Mouse (Mus musculus) cerebellum, adult 2 months (tissue): ENCODE data around the gene Amer1. TPM values are rescaled to one million over a fixed set of nuclear protein-coding genes. Genes with fewer than 3 reads are reported as not detected.

Source experiments
- DNase-seq, 2 experiments: peaks; one replicate each; pipeline ENCODE4 v3.0.0; 2021
- H3K27ac ChIP-seq: fragments of 200-500 bp; 2 replicates; pipeline ENCODE4 v1.5.1; 2012; ENCODE audit warnings: low read length, control low read depth, inconsistent platforms; ENCODE audit not compliant: insufficient read depth
- H3K27me3 ChIP-seq: fragments of 200-500 bp; 2 replicates; pipeline ENCODE4 v1.6.1; 2012; ENCODE audit warnings: inconsistent platforms, mild to moderate bottlenecking, low read length, moderate library complexity; ENCODE audit not compliant: control insufficient read depth, insufficient read depth
- H3K4me1 ChIP-seq: fragments of 200-500 bp; 2 replicates; pipeline ENCODE4 v1.6.1; 2011; ENCODE audit warnings: low read length; ENCODE audit not compliant: control insufficient read depth, insufficient read depth
- H3K4me3 ChIP-seq: fragments of 200-500 bp; replicated peaks from 2 replicates; pipeline ENCODE3; 2011; ENCODE audit warnings: mild to moderate bottlenecking, low read depth, low read length, control low read depth; ENCODE audit not compliant: insufficient read depth
- CTCF ChIP-seq: fragments of 200-500 bp; IDR thresholded peaks from 2 replicates; pipeline ENCODE4 v1.5.1; 2011; ENCODE audit warnings: low read depth, mild to moderate bottlenecking, control low read depth, low read length, moderate library complexity, borderline replicate concordance; ENCODE audit not compliant: insufficient read depth
- POLR2A ChIP-seq: fragments of 200-500 bp; IDR thresholded peaks from 2 replicates; pipeline ENCODE4 v1.6.1; 2011; ENCODE audit warnings: low read length, control low read depth, borderline replicate concordance; ENCODE audit not compliant: insufficient read depth
- WGBS: fragments of 180-500 bp; shearing (Covaris S2); methylation state at CpG from one replicate; pipeline ENCODE4 v1.1.7; 2018; 5-methylcytosine and 5-hydroxymethylcytosine counted together
- polyA plus RNA-seq: library from polyadenylated mRNA; depleted of rRNA; stranded (reverse); fragments of >200 nt; gene quantifications from 2 replicates; pipeline ENCODE4 v1.2.3, GENCODE M21; 2012; rRNA removed

The Amer1 gene
- polyA plus RNA-seq, 1 experiment, result 6.6 TPM

DNA sequence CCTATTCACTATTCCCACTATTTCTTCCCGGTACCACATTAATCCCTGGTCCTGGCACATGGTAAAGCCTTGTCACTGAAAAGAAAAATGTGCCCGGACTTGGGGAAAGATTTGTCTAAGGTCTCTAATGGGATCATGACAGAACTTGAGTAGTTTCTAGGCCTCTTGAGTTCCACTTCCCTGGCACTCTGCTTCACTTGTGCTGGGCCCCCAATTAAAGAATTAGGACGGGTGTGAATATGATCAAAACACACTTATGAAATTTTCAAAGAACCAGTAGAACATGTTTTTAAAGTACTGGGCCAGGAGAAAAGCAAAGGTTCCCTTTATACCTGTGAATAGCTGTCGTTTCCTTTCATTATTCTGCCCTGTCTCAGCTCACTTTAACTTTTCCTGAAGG is 6.2 kb downstream of the Amer1 start:
- 85% methylated on average over 4 of the region's 4 CpGs for WGBS
- DNase-seq, result no peak
- H3K4me1 ChIP-seq, result no peaks in the 10 kb centered on the region

DNA sequence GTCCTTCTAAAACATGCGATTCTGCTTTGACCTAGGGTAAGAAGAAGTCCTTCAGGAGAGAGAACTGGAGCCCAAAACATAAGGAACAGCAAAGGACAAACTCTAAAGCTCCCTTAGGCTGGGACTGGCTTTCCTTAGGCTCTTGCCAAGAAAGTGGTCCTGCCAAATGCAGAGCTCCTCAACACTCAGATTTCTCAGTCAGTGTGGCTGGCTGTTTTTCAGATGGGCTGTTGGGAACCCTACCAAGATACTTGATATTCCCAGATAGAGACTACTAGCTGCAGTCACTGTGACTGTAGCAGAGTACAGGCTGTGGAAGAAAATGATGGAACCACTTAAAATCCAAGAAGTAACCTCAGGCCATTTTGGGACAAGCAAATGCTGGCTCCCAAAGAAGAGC is 7.4 kb downstream of the Amer1 start:
- H3K4me3 ChIP-seq, result no peak overlapping the region
- H3K27ac ChIP-seq, result no peak overlapping the region
- no peaks in the 10 kb centered on the region for H3K27me3 ChIP-seq
- 92% methylated on average over 1 of the region's 1 CpGs for WGBS
- H3K4me1 ChIP-seq, result no peaks in the 10 kb centered on the region
- no peak for TF ChIP-seq POLR2A
- TF ChIP-seq CTCF, result no peak
- DNase-seq, result peak in 1 of 2 experiments; percentile 6

More for the DNA sequence above, 6.2 kb downstream of the Amer1 start:
- TF ChIP-seq POLR2A, result no peak
- no peak for TF ChIP-seq CTCF
- Histone ChIP-seq H3K27me3 (no peaks in the 10 kb centered on the region), H3K4me3 (no peak overlapping the region), H3K27ac (no peak overlapping the region)

DNA sequence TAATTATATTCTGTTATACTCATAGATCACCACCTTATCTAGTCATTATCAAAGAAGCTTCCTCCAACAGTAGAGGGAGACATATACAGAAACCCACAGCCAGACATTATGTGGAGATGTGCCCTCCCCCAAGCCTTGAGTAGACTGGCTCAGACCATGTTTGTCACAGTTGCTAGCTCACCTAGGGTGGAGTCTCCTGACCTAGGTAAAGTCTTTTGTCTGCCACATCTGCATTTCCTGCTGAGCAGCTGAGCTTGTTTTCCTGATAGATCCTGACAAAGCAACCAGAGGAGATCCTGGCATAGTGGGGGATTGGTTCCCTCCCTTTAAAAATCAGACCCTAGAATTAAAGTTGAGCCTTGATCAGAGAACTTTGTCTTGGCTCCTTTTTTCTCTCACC is 71.6 kb downstream of the Amer1 start:
- TF ChIP-seq POLR2A (no peak), CTCF (no peak)
- H3K4me3 ChIP-seq, result no peak overlapping the region
- H3K27me3 ChIP-seq, result no peaks in the 10 kb centered on the region
- H3K27ac ChIP-seq, result no peak overlapping the region
- H3K4me1 ChIP-seq, result no peaks in the 10 kb centered on the region
- DNase-seq, result no peak

Other genes with a start within 250 kb of the Amer1 start
- gene Arhgef9, start 248.0 kb downstream of the Amer1 start, polyA plus RNA-seq, result 106 and 114 TPM in 2 replicates
- 0.08 TPM in 1 of 2 replicates, not detected in the other for gene Asb12, start 113.1 kb upstream of the Amer1 start, polyA plus RNA-seq
- not detected in 2 replicates for gene Pfn5, start 113.2 kb upstream of the Amer1 start, polyA plus RNA-seq
- 24.2 and 24.4 TPM in 2 replicates for gene Zc4h2, start 213.6 kb upstream of the Amer1 start, polyA plus RNA-seq